18 mouse cellular contexts compared by ENCODE assay signal in genomic region chr12:117771156-117771555, GRCm38 (mm10). TPM values are rescaled to one million over a fixed set of nuclear protein-coding genes. Genes with fewer than 3 reads are reported as not detected.
DNase-seq lines count a peak whose midpoint lies in the region; ATAC-seq lines count a peak whose summit lies in the region.
"Had no signal": no experiment of that assay in that cellular context is flagged by ENCODE, and none has a peak within 500 bp of the region (broad histone marks: within the 10 kb centered on the region; RNA-seq: fewer than 3 reads in every experiment).

No protein-coding gene starts in this region.

- peak; percentile 45 for DNase-seq in heart, adult 11 months
- no peak for DNase-seq in heart, adult 9 months (ENCODE audit: low spot score in 2 of 2)
- peak; percentile 27 for DNase-seq in brain, adult 2 months (ENCODE audit: low read depth, low spot score)
- DNase-seq in cerebellum, adult 18-20 months: peak; percentile 11 to 19
- peak; percentile 65 to 75 for DNase-seq in cerebellum, postnatal 10 days
- no peak for DNase-seq in forebrain, embryonic 14.5 days (ENCODE audit: low spot score)
- no peak for DNase-seq in right cerebral cortex, adult 18-20 months
- DNase-seq in thymus, postnatal 25 days: no peak
- DNase-seq: adrenal gland, postnatal 14 days; gastrocnemius, postnatal 10 days; heart, adult 2 months had no signal

- H3K27me3 ChIP-seq in forebrain, embryonic 14.5 days (replicated peaks; ENCODE audit: control insufficient read depth, insufficient read depth, low read length): no peaks in the 10 kb centered on the region
- H3K27me3 ChIP-seq: embryonic facial prominence, embryonic 12.5 days; heart, embryonic 12.5 days had no signal

- no peaks in the 10 kb centered on the region for H3K4me1 ChIP-seq in forebrain, embryonic 14.5 days (ENCODE audit: control insufficient read depth, insufficient read depth, low read length)
- H3K4me1 ChIP-seq: embryonic facial prominence, embryonic 12.5 days; heart, embryonic 12.5 days; hindbrain, embryonic 15.5 days had no signal

- H3K9ac ChIP-seq in forebrain, embryonic 14.5 days (ENCODE audit: low read length): no peak overlapping the region
- H3K9ac ChIP-seq: embryonic facial prominence, embryonic 12.5 days; heart, embryonic 12.5 days; hindbrain, embryonic 15.5 days had no signal

- H3K27ac ChIP-seq in forebrain, embryonic 14.5 days (ENCODE audit: low read depth, low read length): no peak overlapping the region
- H3K27ac ChIP-seq: embryonic facial prominence, embryonic 12.5 days; heart, adult 2 months; hindbrain, embryonic 10.5 days; hindbrain, embryonic 15.5 days had no signal

- WGBS in forebrain, embryonic 14.5 days: 84% methylated on average over 4 of the region's 4 CpGs

- no peak overlapping the region for H3K4me2 ChIP-seq in forebrain, embryonic 14.5 days (ENCODE audit: low read length)
- H3K4me2 ChIP-seq: embryonic facial prominence, embryonic 12.5 days; heart, embryonic 12.5 days; hindbrain, embryonic 15.5 days had no signal

- no peaks in the 10 kb centered on the region for H3K9me3 ChIP-seq in forebrain, embryonic 14.5 days (replicated peaks; ENCODE audit: control insufficient read depth, low read length)
- H3K9me3 ChIP-seq: embryonic facial prominence, embryonic 12.5 days; hindbrain, embryonic 10.5 days; hindbrain, embryonic 15.5 days had no signal

- no peak for ATAC-seq in forebrain, embryonic 14.5 days
- ATAC-seq: forebrain, embryonic 16.5 days; inflammation-experienced regulatory T-cells, adult 6 months; intestine, postnatal 0 days had no signal

- no peak overlapping the region for H3K4me3 ChIP-seq in forebrain, embryonic 14.5 days (ENCODE audit: low read depth, low read length)
- H3K4me3 ChIP-seq: embryonic facial prominence, embryonic 12.5 days; heart, adult 2 months; heart, embryonic 12.5 days; hindbrain, embryonic 10.5 days; hindbrain, embryonic 15.5 days had no signal

- H3K36me3 ChIP-seq in forebrain, embryonic 14.5 days (ENCODE audit: control insufficient read depth, insufficient read depth, low read length): no peaks in the 10 kb centered on the region
- H3K36me3 ChIP-seq: embryonic facial prominence, embryonic 12.5 days; heart, embryonic 12.5 days; hindbrain, embryonic 10.5 days; hindbrain, embryonic 15.5 days had no signal

RNA-seq across cellular contexts. Expression of gene Cdca7l, which starts 32.9 kb away (rescaled TPM):
- 11.1 and 12.6 TPM in 2 replicates for polyA plus RNA-seq in forebrain, embryonic 14.5 days (2014; fragmentation: Nextera tagmentation; extraction: Ambion mirVana)

Comparison
In these comparisons a context has a peak if more than half of its experiments do, and no peak if none do; other contexts are left out.
1. DNase-seq: peak in heart, adult 11 months (single experiment), brain, adult 2 months (single experiment), cerebellum, adult 18-20 months (2 of 2) and cerebellum, postnatal 10 days (2 of 2); none in heart, adult 9 months (0 of 2), forebrain, embryonic 14.5 days (single experiment), right cerebral cortex, adult 18-20 months (single experiment) and thymus, postnatal 25 days (single experiment).